8 mouse cellular contexts compared by ENCODE assay signal in genomic region chr1:125542008-125542999, GRCm38 (mm10). TPM values are rescaled to one million over a fixed set of nuclear protein-coding genes. Genes with fewer than 3 reads are reported as not detected.
A peak's percentile ranks its signal among the peaks of the same experiment; 100 is the strongest.
DNase-seq lines count a peak whose midpoint lies in the region; ATAC-seq and TF ChIP-seq lines count a peak whose summit lies in the region.

No protein-coding gene starts in this region.

- no peak for TF ChIP-seq CTCF in midbrain, postnatal 0 days (IDR thresholded peaks at IDR 0.05)

- H3K4me1 ChIP-seq in embryonic facial prominence, embryonic 13.5 days, result 0 out of 2 replicates have a peak, but pooled peaks cover 4% of the 10 kb centered on the region
- H3K4me1 ChIP-seq in embryonic facial prominence, embryonic 10.5 days, result no peaks in the 10 kb centered on the region
- H3K4me1 ChIP-seq in midbrain, postnatal 0 days (ENCODE audit: insufficient read depth, low read length), result no peaks in the 10 kb centered on the region
- H3K4me1 ChIP-seq in midbrain, embryonic 10.5 days, result no peaks in the 10 kb centered on the region
- H3K4me1 ChIP-seq in heart, embryonic 15.5 days (replicated peaks), result peaks cover 15% of the 10 kb centered on the region
- peaks cover 6% of the 10 kb centered on the region; the same call in 1 of the 2 replicates for H3K4me1 ChIP-seq in stomach, embryonic 16.5 days (ENCODE audit: control insufficient read depth, insufficient read depth, low read length)

- no peaks in the 10 kb centered on the region for H3K27me3 ChIP-seq in embryonic facial prominence, embryonic 13.5 days
- no peaks in the 10 kb centered on the region for H3K27me3 ChIP-seq in embryonic facial prominence, embryonic 10.5 days (replicated peaks; ENCODE audit: low read depth, poor library complexity, severe bottlenecking)
- no peaks in the 10 kb centered on the region for H3K27me3 ChIP-seq in midbrain, postnatal 0 days (ENCODE audit: insufficient read depth, low read length)
- H3K27me3 ChIP-seq in midbrain, embryonic 10.5 days (ENCODE audit: low read depth, poor library complexity, severe bottlenecking), result no peaks in the 10 kb centered on the region
- no peaks in the 10 kb centered on the region for H3K27me3 ChIP-seq in heart, embryonic 15.5 days
- no peaks in the 10 kb centered on the region for H3K27me3 ChIP-seq in stomach, embryonic 16.5 days (ENCODE audit: control insufficient read depth, insufficient read depth, low read length)

- ATAC-seq in embryonic facial prominence, embryonic 13.5 days (ENCODE audit: insufficient number of reproducible peaks, insufficient read depth, low FRiP score, low TSS enrichment, low read depth), result no peak
- ATAC-seq in midbrain, postnatal 0 days (ENCODE audit: low FRiP score), result no peak
- peak; percentile 74 for ATAC-seq in heart, embryonic 15.5 days (replicated peaks; ENCODE audit: insufficient number of reproducible peaks, insufficient read depth, low FRiP score, low read depth)
- peak; percentile 23; the same call in 1 of the 2 replicates for ATAC-seq in stomach, embryonic 16.5 days (ENCODE audit: insufficient read depth, low FRiP score)
- no peak for ATAC-seq in megakaryocyte-erythroid progenitor cell, adult 5-6 weeks (replicated peaks; ENCODE audit: low FRiP score, low TSS enrichment, poor library complexity, severe bottlenecking)

- H3K27ac ChIP-seq in embryonic facial prominence, embryonic 13.5 days, result peak overlapping the region; percentile 57
- no peak overlapping the region for H3K27ac ChIP-seq in embryonic facial prominence, embryonic 10.5 days (replicated peaks)
- H3K27ac ChIP-seq in midbrain, postnatal 0 days (ENCODE audit: low read depth, low read length), result no peak overlapping the region
- H3K27ac ChIP-seq in midbrain, embryonic 10.5 days (replicated peaks), result no peak overlapping the region
- peak overlapping the region; percentile 86 for H3K27ac ChIP-seq in heart, embryonic 15.5 days
- 0 out of 2 replicates have a peak overlapping the region, but pooled peaks have one; percentile 57 for H3K27ac ChIP-seq in stomach, embryonic 16.5 days (ENCODE audit: low read length)

- 74% methylated on average over 7 of the region's 7 CpGs for WGBS in embryonic facial prominence, embryonic 13.5 days
- WGBS in embryonic facial prominence, embryonic 10.5 days, result 86% methylated on average over 7 of the region's 7 CpGs
- 75% methylated on average over 7 of the region's 7 CpGs for WGBS in midbrain, postnatal 0 days
- WGBS in midbrain, embryonic 10.5 days, result 90% methylated on average over 7 of the region's 7 CpGs
- 50% methylated on average over 7 of the region's 7 CpGs for WGBS in heart, embryonic 15.5 days
- WGBS in stomach, embryonic 16.5 days, result 56% methylated on average over 7 of the region's 7 CpGs

- intact Hi-C loops in left cerebral cortex, postnatal 10 days (cut with DNase I), result loop anchor here (5.0 kb wide), 1 partner anchor 80 kb away; no protein-coding TSS in a partner anchor

- no peaks in the 10 kb centered on the region for H3K36me3 ChIP-seq in embryonic facial prominence, embryonic 13.5 days
- no peaks in the 10 kb centered on the region for H3K36me3 ChIP-seq in embryonic facial prominence, embryonic 10.5 days (replicated peaks)
- no peaks in the 10 kb centered on the region for H3K36me3 ChIP-seq in midbrain, postnatal 0 days (ENCODE audit: insufficient read depth, low read length)
- H3K36me3 ChIP-seq in midbrain, embryonic 10.5 days, result no peaks in the 10 kb centered on the region
- no peaks in the 10 kb centered on the region for H3K36me3 ChIP-seq in heart, embryonic 15.5 days
- no peaks in the 10 kb centered on the region for H3K36me3 ChIP-seq in stomach, embryonic 16.5 days (ENCODE audit: control insufficient read depth, insufficient read depth, low read length)

- H3K4me3 ChIP-seq in embryonic facial prominence, embryonic 13.5 days, result no peak overlapping the region
- H3K4me3 ChIP-seq in embryonic facial prominence, embryonic 10.5 days, result no peak overlapping the region
- H3K4me3 ChIP-seq in midbrain, postnatal 0 days (ENCODE audit: low read depth, low read length), result no peak overlapping the region
- H3K4me3 ChIP-seq in midbrain, embryonic 10.5 days, result no peak overlapping the region
- H3K4me3 ChIP-seq in heart, embryonic 15.5 days, result no peak overlapping the region
- no peak overlapping the region for H3K4me3 ChIP-seq in stomach, embryonic 16.5 days (replicated peaks; ENCODE audit: low read length)

- no peaks in the 10 kb centered on the region for H3K9me3 ChIP-seq in embryonic facial prominence, embryonic 13.5 days
- H3K9me3 ChIP-seq in embryonic facial prominence, embryonic 10.5 days, result no peaks in the 10 kb centered on the region
- no peaks in the 10 kb centered on the region for H3K9me3 ChIP-seq in midbrain, postnatal 0 days (ENCODE audit: low read length)
- H3K9me3 ChIP-seq in midbrain, embryonic 10.5 days (replicated peaks), result no peaks in the 10 kb centered on the region
- H3K9me3 ChIP-seq in heart, embryonic 15.5 days (replicated peaks), result no peaks in the 10 kb centered on the region
- H3K9me3 ChIP-seq in stomach, embryonic 16.5 days (replicated peaks; ENCODE audit: control insufficient read depth, low read length), result no peaks in the 10 kb centered on the region

- DNase-seq in embryonic facial prominence, embryonic 10.5 days (ENCODE audit: low spot score), result no peak
- DNase-seq in midbrain, postnatal 0 days (ENCODE audit: low spot score), result peak; percentile 80
- DNase-seq in midbrain, embryonic 10.5 days (ENCODE audit: low spot score), result no peak
- no peak for DNase-seq in left cerebral cortex, postnatal 10 days (ENCODE audit: extremely low spot score in 1 of 2, low spot score in 2 of 2)

- no peak overlapping the region for H3K9ac ChIP-seq in embryonic facial prominence, embryonic 13.5 days
- no peak overlapping the region for H3K9ac ChIP-seq in midbrain, postnatal 0 days (replicated peaks; ENCODE audit: low read length, poor library complexity, severe bottlenecking)
- no peak overlapping the region for H3K9ac ChIP-seq in heart, embryonic 15.5 days
- no peak overlapping the region for H3K9ac ChIP-seq in stomach, embryonic 16.5 days (ENCODE audit: low read length)

- H3K4me2 ChIP-seq in embryonic facial prominence, embryonic 13.5 days, result no peak overlapping the region
- no peak overlapping the region for H3K4me2 ChIP-seq in midbrain, postnatal 0 days (ENCODE audit: low read depth, low read length, poor library complexity, severe bottlenecking)
- H3K4me2 ChIP-seq in heart, embryonic 15.5 days, result no peak overlapping the region
- no peak overlapping the region for H3K4me2 ChIP-seq in stomach, embryonic 16.5 days (ENCODE audit: low read depth, low read length)

RNA-seq across cellular contexts. Expression of gene Slc35f5, which starts 18.1 kb away (rescaled TPM):
- polyA plus RNA-seq in embryonic facial prominence, embryonic 13.5 days (2015; fragmentation: Nextera tagmentation; extraction: Ambion mirVana), result 39.2 and 44.8 TPM in 2 replicates
- 21.4 and 21.7 TPM in 2 replicates for polyA plus RNA-seq in embryonic facial prominence, embryonic 10.5 days (2016; fragmentation: Nextera tagmentation; extraction: Ambion mirVana)
- total RNA-seq in midbrain, postnatal 0 days (2014; rRNA removed), result 17.6 and 23.0 TPM in 2 replicates
- polyA plus RNA-seq in midbrain, postnatal 0 days (2015; fragmentation: Nextera tagmentation; extraction: Ambion mirVana), result 28.0 and 34.8 TPM in 2 replicates
- polyA plus RNA-seq in midbrain, embryonic 10.5 days (2016; fragmentation: Nextera tagmentation; extraction: Ambion mirVana), result 22.5 and 23.0 TPM in 2 replicates
- polyA plus RNA-seq in heart, embryonic 15.5 days (2015; fragmentation: Nextera tagmentation; extraction: Ambion mirVana), result 79.7 and 92.9 TPM in 2 replicates
- 69.2 and 71.5 TPM in 2 replicates for polyA plus RNA-seq in stomach, embryonic 16.5 days (2015; fragmentation: Nextera tagmentation; extraction: Ambion mirVana)
- total RNA-seq in left cerebral cortex, postnatal 10 days (2021), result 10 to 100 TPM; 30.3 to 32.4 TPM
- total RNA-seq in megakaryocyte-erythroid progenitor cell, adult 5-6 weeks (2014; fragmentation: Nextera tagmentation), result 2.1 and 10.4 TPM in 2 replicates
- 1.2 and 6.2 TPM in 2 replicates for total RNA-seq in megakaryocyte-erythroid progenitor cell, adult 5-6 weeks (2017)

Comparison
In these comparisons a context has a peak if more than half of its experiments do, and no peak if none do; other contexts are left out.
1. H3K27ac ChIP-seq: peak in embryonic facial prominence, embryonic 13.5 days (single experiment), heart, embryonic 15.5 days (single experiment) and stomach, embryonic 16.5 days (single experiment); none in embryonic facial prominence, embryonic 10.5 days (single experiment), midbrain, postnatal 0 days (single experiment) and midbrain, embryonic 10.5 days (single experiment).
2. ATAC-seq: peak in heart, embryonic 15.5 days (single experiment) and stomach, embryonic 16.5 days (single experiment); none in embryonic facial prominence, embryonic 13.5 days (single experiment), midbrain, postnatal 0 days (single experiment) and megakaryocyte-erythroid progenitor cell, adult 5-6 weeks (single experiment).